Mouse (Mus musculus): ENCODE data around the gene Praf2. TPM values are rescaled to one million over a fixed set of nuclear protein-coding genes. Genes with fewer than 3 reads are reported as not detected.
A peak's percentile ranks its signal among the peaks of the same experiment; 100 is the strongest.

The Praf2 gene
- polyA plus RNA-seq, 1 experiment from 2014 or later: 132 TPM

DNA sequence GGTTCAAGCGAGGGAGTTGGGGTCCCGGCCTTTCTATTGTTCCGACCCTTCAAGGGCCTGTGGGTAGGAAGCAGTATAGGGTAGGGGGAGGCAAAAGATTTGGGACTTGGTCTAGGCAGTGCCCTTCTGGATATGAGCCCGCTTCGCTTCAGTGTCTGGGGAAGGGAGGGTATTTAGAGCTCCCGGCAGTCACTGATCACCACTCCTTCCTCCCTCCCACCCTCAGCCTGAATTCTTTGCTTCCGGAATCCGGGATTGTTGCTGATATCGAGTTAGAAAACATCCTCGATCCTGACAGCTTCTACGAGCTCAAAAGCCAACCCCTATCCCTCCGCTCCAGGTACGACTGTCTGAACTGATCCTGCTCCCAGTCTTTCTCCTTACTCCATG lies 37.0 kb downstream of the Praf2 start:
- WGBS: 25% methylated on average over 13 of the region's 13 CpGs
- no peak overlapping the region for H3K27ac ChIP-seq (replicated peaks)
- peak overlapping the region; percentile 61 for H3K4me3 ChIP-seq (replicated peaks)
- no peak for ATAC-seq (ENCODE audit: low FRiP score)
- H3K4me2 ChIP-seq: peak overlapping the region; percentile 63
- H3K9ac ChIP-seq (replicated peaks): peak overlapping the region; percentile 29
- peaks cover 27% of the 10 kb centered on the region for H3K4me1 ChIP-seq
- H3K36me3 ChIP-seq: peaks cover 14% of the 10 kb centered on the region
- H3K27me3 ChIP-seq (replicated peaks): no peaks in the 10 kb centered on the region
- no peaks in the 10 kb centered on the region for H3K9me3 ChIP-seq (replicated peaks)

DNA sequence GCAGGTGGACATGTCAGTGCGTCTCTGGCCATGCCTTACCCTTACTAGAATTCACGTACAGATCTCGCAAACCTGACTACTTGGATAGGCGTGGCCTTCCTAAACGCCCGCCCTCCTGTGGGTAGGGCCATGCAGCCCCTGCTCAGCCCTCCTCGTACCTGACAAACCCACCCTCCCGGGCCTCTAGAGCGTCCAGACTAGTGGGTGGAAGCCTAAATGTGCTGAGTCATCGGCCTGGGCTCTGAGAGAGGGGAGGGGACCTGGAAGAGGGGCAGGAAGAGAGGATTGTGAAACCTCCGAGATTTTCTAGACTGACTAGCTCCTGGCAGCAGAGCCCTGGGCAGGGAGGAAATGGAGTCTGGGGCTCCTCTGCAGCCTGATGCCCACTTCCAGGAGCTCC lies 37.5 kb downstream of the Praf2 start:
- Histone ChIP-seq H3K9ac (replicated peaks) (peak overlapping the region; percentile 29), H3K4me2 (peak overlapping the region; percentile 63), H3K36me3 (peaks cover 18% of the 10 kb centered on the region), H3K27ac (replicated peaks) (no peak overlapping the region), H3K4me3 (replicated peaks) (peak overlapping the region; percentile 61), H3K9me3 (replicated peaks) (no peaks in the 10 kb centered on the region), H3K27me3 (replicated peaks) (no peaks in the 10 kb centered on the region), H3K4me1 (peaks cover 27% of the 10 kb centered on the region)
- WGBS: 23% methylated on average over 11 of the region's 11 CpGs
- no peak for ATAC-seq (ENCODE audit: low FRiP score)

DNA sequence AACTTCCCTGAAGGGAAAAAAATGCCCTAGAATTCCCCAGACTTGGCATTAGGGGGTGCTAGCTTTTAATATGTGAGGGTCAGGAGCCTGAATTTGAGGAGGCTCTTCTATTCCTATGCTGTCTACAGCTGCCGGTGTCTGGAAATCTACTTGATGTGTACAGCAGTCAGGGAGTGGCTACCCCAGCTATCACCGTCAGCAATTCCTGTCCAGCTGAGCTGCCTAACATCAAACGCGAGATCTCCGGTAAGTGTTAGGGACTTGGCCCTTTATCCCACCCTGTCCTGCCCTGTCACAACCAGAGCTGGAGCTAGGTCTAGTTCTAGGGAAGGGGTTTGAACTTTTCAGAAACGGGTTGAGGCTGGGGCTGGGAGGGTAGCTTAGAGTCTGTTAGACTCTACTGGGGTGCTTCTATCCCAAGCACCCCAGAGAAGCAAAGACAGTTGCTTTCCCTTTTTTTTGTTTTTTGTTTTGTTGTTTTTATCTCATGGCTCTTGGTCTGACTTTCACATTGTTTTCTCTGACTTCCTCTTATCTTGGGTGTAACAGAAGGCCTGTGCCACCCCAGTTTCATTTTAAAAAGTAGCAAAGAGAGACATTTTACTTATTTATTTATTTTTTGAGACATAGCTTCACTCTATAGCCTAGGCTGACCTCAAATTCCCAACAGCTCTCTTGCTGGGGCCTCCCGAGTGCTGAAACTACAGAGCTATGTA lies 41.2 kb downstream of the Praf2 start:
- Histone ChIP-seq H3K4me2 (no peak overlapping the region), H3K27ac (replicated peaks) (no peak overlapping the region), H3K9ac (replicated peaks) (no peak overlapping the region), H3K4me1 (peaks cover 15% of the 10 kb centered on the region), H3K27me3 (replicated peaks) (no peaks in the 10 kb centered on the region), H3K4me3 (replicated peaks) (no peak overlapping the region), H3K9me3 (replicated peaks) (no peaks in the 10 kb centered on the region), H3K36me3 (peaks cover 22% of the 10 kb centered on the region)
- ATAC-seq (ENCODE audit: low FRiP score): no peak
- WGBS: 91% methylated on average over 7 of the region's 7 CpGs

- 58% methylated on average over 2 of the region's 2 CpGs for whole genome bisulfite sequencing
- H3K9ac ChIP-seq (replicated peaks): no peak overlapping the region
- H3K27ac ChIP-seq (replicated peaks): no peak overlapping the region
- no peak for ATAC-seq (ENCODE audit: low FRiP score)
- H3K27me3 ChIP-seq (replicated peaks): no peaks in the 10 kb centered on the region
- peaks cover 16% of the 10 kb centered on the region for H3K36me3 ChIP-seq
- no peak overlapping the region for H3K4me2 ChIP-seq
- no peaks in the 10 kb centered on the region for H3K4me1 ChIP-seq
- H3K9me3 ChIP-seq (replicated peaks): no peaks in the 10 kb centered on the region
- H3K4me3 ChIP-seq (replicated peaks): no peak overlapping the region
These were observed 44.5 kb downstream of the Praf2 start for GRCm38 (mm10) chrX:7772766-7773165.

DNA sequence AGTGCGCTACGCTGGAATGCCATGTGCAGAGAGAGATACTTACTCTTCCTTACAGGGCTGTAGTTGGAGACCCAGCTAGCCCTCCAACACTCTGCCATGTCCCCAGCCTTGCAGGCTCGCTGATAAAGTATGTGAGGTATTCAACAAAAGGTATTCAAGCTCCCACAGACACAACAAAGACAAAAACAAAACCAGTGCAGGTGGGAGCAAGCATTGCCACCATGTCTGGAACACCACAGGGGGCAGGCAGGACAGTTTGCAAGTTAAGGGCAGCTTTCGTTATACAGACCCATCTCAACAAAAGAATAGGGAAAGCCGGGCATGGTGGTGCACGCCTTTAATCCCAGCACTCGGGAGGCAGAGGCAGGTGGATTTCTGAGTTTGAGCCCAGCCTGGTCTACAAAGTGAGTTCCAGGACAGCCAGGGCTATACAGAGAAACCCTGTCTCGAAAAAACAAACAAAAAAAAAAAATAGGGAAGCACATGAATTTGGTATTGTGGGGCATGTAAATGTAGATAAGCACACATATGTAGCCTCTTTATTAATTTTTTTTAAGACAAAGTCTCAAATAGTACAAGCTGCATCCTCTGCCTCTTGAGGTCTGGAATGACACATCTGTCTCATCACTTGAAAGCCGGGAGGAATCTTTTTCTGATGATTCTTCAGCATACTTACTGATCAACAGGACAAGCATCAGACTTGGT lies 47.4 kb downstream of the Praf2 start:
- H3K4me2 ChIP-seq: no peak overlapping the region
- H3K9ac ChIP-seq (replicated peaks): no peak overlapping the region
- no peak for ATAC-seq (ENCODE audit: low FRiP score)
- H3K4me3 ChIP-seq (replicated peaks): no peak overlapping the region
- H3K27me3 ChIP-seq (replicated peaks): no peaks in the 10 kb centered on the region
- no peak overlapping the region for H3K27ac ChIP-seq (replicated peaks)
- 73% methylated on average over 9 of the region's 9 CpGs for WGBS
- no peaks in the 10 kb centered on the region for H3K9me3 ChIP-seq (replicated peaks)
- H3K36me3 ChIP-seq: peaks cover 5% of the 10 kb centered on the region; the same call in 1 of the 2 replicates
- H3K4me1 ChIP-seq: no peaks in the 10 kb centered on the region

- H3K27ac ChIP-seq (replicated peaks): no peak overlapping the region
- peaks cover 4% of the 10 kb centered on the region; the same call in 1 of the 2 replicates for H3K36me3 ChIP-seq
- no peaks in the 10 kb centered on the region for H3K4me1 ChIP-seq
- WGBS: 52% methylated on average over 8 of the region's 8 CpGs
- no peak overlapping the region for H3K9ac ChIP-seq (replicated peaks)
- peak; percentile 47; the same call in 1 of the 2 replicates for ATAC-seq (ENCODE audit: low FRiP score)
- H3K4me2 ChIP-seq: no peak overlapping the region
- no peaks in the 10 kb centered on the region for H3K9me3 ChIP-seq (replicated peaks)
- H3K4me3 ChIP-seq (replicated peaks): no peak overlapping the region
- no peaks in the 10 kb centered on the region for H3K27me3 ChIP-seq (replicated peaks)
These were observed 48.3 kb downstream of the Praf2 start for GRCm38 (mm10) chrX:7776329-7777082.

GRCm38 (mm10) chrX:7778450-7779244 lies 50.4 kb downstream of the Praf2 start:
- H3K4me2 ChIP-seq: no peak overlapping the region
- H3K4me1 ChIP-seq: no peaks in the 10 kb centered on the region
- 0 out of 2 replicates have a peak, but pooled peaks cover 3% of the 10 kb centered on the region for H3K36me3 ChIP-seq
- 83% methylated on average over 7 of the region's 7 CpGs for whole genome bisulfite sequencing
- no peak overlapping the region for H3K27ac ChIP-seq (replicated peaks)
- H3K27me3 ChIP-seq (replicated peaks): no peaks in the 10 kb centered on the region
- no peak overlapping the region for H3K4me3 ChIP-seq (replicated peaks)
- no peaks in the 10 kb centered on the region for H3K9me3 ChIP-seq (replicated peaks)
- no peak overlapping the region for H3K9ac ChIP-seq (replicated peaks)
- no peak for ATAC-seq (ENCODE audit: low FRiP score)

GRCm38 (mm10) chrX:7779294-7779693 lies 51.1 kb downstream of the Praf2 start:
- WGBS: 27% methylated on average over 3 of the region's 3 CpGs
- no peak for ATAC-seq (ENCODE audit: low FRiP score)

More at GRCm38 (mm10) chrX:7779294-7779693, 51.1 kb downstream of the Praf2 start:
- H3K9me3 ChIP-seq (replicated peaks): no peaks in the 10 kb centered on the region
- no peak overlapping the region for H3K4me3 ChIP-seq (replicated peaks)
- no peak overlapping the region for H3K9ac ChIP-seq (replicated peaks)
- no peak overlapping the region for H3K4me2 ChIP-seq
- H3K27me3 ChIP-seq (replicated peaks): no peaks in the 10 kb centered on the region
- no peak overlapping the region for H3K27ac ChIP-seq (replicated peaks)
- H3K36me3 ChIP-seq: no peaks in the 10 kb centered on the region
- no peaks in the 10 kb centered on the region for H3K4me1 ChIP-seq

Other genes with a start within 250 kb of the Praf2 start
- 0.08 and 0.26 TPM in 2 replicates for gene Foxp3, start 154.8 kb upstream of the Praf2 start, polyA plus RNA-seq (2015; fragmentation: Nextera tagmentation; extraction: Ambion mirVana)
- 6.0 and 7.5 TPM in 2 replicates for gene Ppp1r3f, start 154.2 kb upstream of the Praf2 start, polyA plus RNA-seq (2015; fragmentation: Nextera tagmentation; extraction: Ambion mirVana)
- gene Ccdc22, start 122.9 kb upstream of the Praf2 start, polyA plus RNA-seq (2015; fragmentation: Nextera tagmentation; extraction: Ambion mirVana): 28.4 and 29.5 TPM in 2 replicates
- 0.24 and 0.35 TPM in 2 replicates for gene Cacna1f, start 121.4 kb upstream of the Praf2 start, polyA plus RNA-seq (2015; fragmentation: Nextera tagmentation; extraction: Ambion mirVana)
- 195 and 223 TPM in 2 replicates for gene Syp, start 90.0 kb upstream of the Praf2 start, polyA plus RNA-seq (2015; fragmentation: Nextera tagmentation; extraction: Ambion mirVana)
- 1.7 and 3.8 TPM in 2 replicates for gene Prickle3, start 71.2 kb upstream of the Praf2 start, polyA plus RNA-seq (2015; fragmentation: Nextera tagmentation; extraction: Ambion mirVana)
- gene Plp2, start 57.0 kb upstream of the Praf2 start, polyA plus RNA-seq (2015; fragmentation: Nextera tagmentation; extraction: Ambion mirVana): 20.3 and 50.6 TPM in 2 replicates
- gene Magix, start 47.2 kb upstream of the Praf2 start, polyA plus RNA-seq (2015; fragmentation: Nextera tagmentation; extraction: Ambion mirVana): 0.13 TPM in 1 of 2 replicates, not detected in the other
- gene Gpkow, start 31.3 kb upstream of the Praf2 start, polyA plus RNA-seq (2015; fragmentation: Nextera tagmentation; extraction: Ambion mirVana): 46.0 and 46.5 TPM in 2 replicates
- 34.6 and 34.9 TPM in 2 replicates for gene Wdr45, start 14.1 kb upstream of the Praf2 start, polyA plus RNA-seq (2015; fragmentation: Nextera tagmentation; extraction: Ambion mirVana)
- gene Gm45208, start 6.2 kb upstream of the Praf2 start, polyA plus RNA-seq (2015; fragmentation: Nextera tagmentation; extraction: Ambion mirVana): 1.4 TPM in 1 of 2 replicates, not detected in the other
- 50.8 and 56.3 TPM in 2 replicates for gene Ccdc120, start 22.5 kb downstream of the Praf2 start, polyA plus RNA-seq (2015; fragmentation: Nextera tagmentation; extraction: Ambion mirVana)
- 24.7 and 25.2 TPM in 2 replicates for gene Tfe3, start 34.1 kb downstream of the Praf2 start, polyA plus RNA-seq (2015; fragmentation: Nextera tagmentation; extraction: Ambion mirVana)
- 63.0 and 67.4 TPM in 2 replicates for gene Gripap1, start 61.3 kb downstream of the Praf2 start, polyA plus RNA-seq (2015; fragmentation: Nextera tagmentation; extraction: Ambion mirVana)
- 5.7 and 6.5 TPM in 2 replicates for gene Kcnd1, start 93.8 kb downstream of the Praf2 start, polyA plus RNA-seq (2015; fragmentation: Nextera tagmentation; extraction: Ambion mirVana)
- 40.0 and 40.4 TPM in 2 replicates for gene Otud5, start 112.9 kb downstream of the Praf2 start, polyA plus RNA-seq (2015; fragmentation: Nextera tagmentation; extraction: Ambion mirVana)
- gene Pim2, start 149.8 kb downstream of the Praf2 start, polyA plus RNA-seq (2015; fragmentation: Nextera tagmentation; extraction: Ambion mirVana): 21.0 and 26.8 TPM in 2 replicates
- gene Slc35a2, start 155.6 kb downstream of the Praf2 start, polyA plus RNA-seq (2015; fragmentation: Nextera tagmentation; extraction: Ambion mirVana): 46.9 and 47.3 TPM in 2 replicates
- gene Pqbp1, start 170.8 kb downstream of the Praf2 start, polyA plus RNA-seq (2015; fragmentation: Nextera tagmentation; extraction: Ambion mirVana): 194 and 201 TPM in 2 replicates
- gene Timm17b, start 170.9 kb downstream of the Praf2 start, polyA plus RNA-seq (2015; fragmentation: Nextera tagmentation; extraction: Ambion mirVana): 152 TPM in 2 replicates
- not detected in 2 replicates for gene Gm10491, start 179.4 kb downstream of the Praf2 start, polyA plus RNA-seq (2015; fragmentation: Nextera tagmentation; extraction: Ambion mirVana)
- not detected in 2 replicates for gene Gm10490, start 181.1 kb downstream of the Praf2 start, polyA plus RNA-seq (2015; fragmentation: Nextera tagmentation; extraction: Ambion mirVana)
- 292 and 368 TPM in 2 replicates for gene Pcsk1n, start 191.4 kb downstream of the Praf2 start, polyA plus RNA-seq (2015; fragmentation: Nextera tagmentation; extraction: Ambion mirVana)
- gene Eras, start 200.2 kb downstream of the Praf2 start, polyA plus RNA-seq (2015; fragmentation: Nextera tagmentation; extraction: Ambion mirVana): 0.28 TPM in 1 of 2 replicates, not detected in the other
- gene Hdac6, start 219.4 kb downstream of the Praf2 start, polyA plus RNA-seq (2015; fragmentation: Nextera tagmentation; extraction: Ambion mirVana): 57.4 and 61.3 TPM in 2 replicates
- 3.1 TPM in 1 of 2 replicates, not detected in the other for gene Gata1, start 249.6 kb downstream of the Praf2 start, polyA plus RNA-seq (2015; fragmentation: Nextera tagmentation; extraction: Ambion mirVana)